ENCODE assay signal across 8 mouse cellular contexts in genomic region chr11:68973250-68974058, GRCm38 (mm10). TPM values are rescaled to one million over a fixed set of nuclear protein-coding genes. Genes with fewer than 3 reads are reported as not detected.
DNase-seq lines count a peak whose midpoint lies in the region; ATAC-seq lines count a peak whose summit lies in the region.
"Not testable (repeated sequence)": the region's sequence is repeated elsewhere in the genome, so short reads cannot be mapped to it uniquely, and the experiment has no call there.

No protein-coding gene starts in this region.

- H3K27ac ChIP-seq in intestine, embryonic 15.5 days = not testable (repeated sequence)

- not testable (repeated sequence) for H3K9me3 ChIP-seq in intestine, embryonic 15.5 days

- peak overlapping the region; percentile 39 for H3K4me3 ChIP-seq in intestine, embryonic 15.5 days (replicated peaks)

- peak; percentile 93 for ATAC-seq in intestine, embryonic 15.5 days

- peak; percentile 95 for DNase-seq in adrenal gland, adult 2 months
- peak; percentile 77 for DNase-seq in embryo, embryonic 11.5 days (ENCODE audit: low read depth, low spot score)
- DNase-seq in gastrocnemius, postnatal 36 days = peak; percentile 80 to 84
- peak; percentile 71 to 82 for DNase-seq in left cerebral cortex, postnatal 25 days (ENCODE audit: low spot score in 2 of 2)
- DNase-seq in mesoderm, embryonic 11.5 days (ENCODE audit: low read depth, low spot score) = peak; percentile 88
- DNase-seq in right cerebral cortex, postnatal 25 days = peak; percentile 79
- peak; percentile 77 to 87 for DNase-seq in urinary bladder, postnatal 4 days (ENCODE audit: low spot score in 2 of 2)

- H3K4me2 ChIP-seq in intestine, embryonic 15.5 days (replicated peaks) = peak overlapping the region; percentile 68

- H3K27me3 ChIP-seq in intestine, embryonic 15.5 days (replicated peaks) = not testable (repeated sequence)

- peak overlapping the region; percentile 21; the same call in 1 of the 2 replicates for H3K9ac ChIP-seq in intestine, embryonic 15.5 days

- WGBS in intestine, embryonic 15.5 days = under 1% methylated on average over 38 of the region's 38 CpGs

- H3K4me1 ChIP-seq in intestine, embryonic 15.5 days (replicated peaks) = peaks cover 14% of the 10 kb centered on the region

- intact Hi-C loops in gastrocnemius, postnatal 36 days (cut with DNase I); left cerebral cortex, postnatal 25 days (cut with DNase I): not testable (repeated sequence)

- H3K36me3 ChIP-seq in intestine, embryonic 15.5 days = not testable (repeated sequence)

RNA-seq across cellular contexts. Expression of gene Rangrf, which starts 1.5 kb away (rescaled TPM):
- total RNA-seq in adrenal gland, adult 2 months (2021) = 10 to 100 TPM; 13.5 to 31.2 TPM
- polyA plus RNA-seq in adrenal gland, adult 2 months (2012; rRNA removed) = 16.9 and 17.8 TPM in 2 replicates
- 10 to 100 TPM; 58.7 to 65.4 TPM for total RNA-seq in gastrocnemius, postnatal 36 days (2021)
- polyA plus RNA-seq in intestine, embryonic 15.5 days (2015; fragmentation: Nextera tagmentation; extraction: Ambion mirVana) = 61.4 and 62.2 TPM in 2 replicates
- 10 to 100 TPM; 14.1 to 16.7 TPM for total RNA-seq in left cerebral cortex, postnatal 25 days (2021)

RNA-seq across cellular contexts. Expression of gene Slc25a35, which starts 5.5 kb away (rescaled TPM):
- total RNA-seq in adrenal gland, adult 2 months (2021) = 10 to 100 TPM; 40.4 to 45.9 TPM
- polyA plus RNA-seq in adrenal gland, adult 2 months (2012; rRNA removed) = 61.3 and 78.3 TPM in 2 replicates
- 1 to 10 TPM; 3.4 to 3.5 TPM for total RNA-seq in gastrocnemius, postnatal 36 days (2021)
- polyA plus RNA-seq in intestine, embryonic 15.5 days (2015; fragmentation: Nextera tagmentation; extraction: Ambion mirVana) = 2.7 and 2.8 TPM in 2 replicates
- total RNA-seq in left cerebral cortex, postnatal 25 days (2021) = 1 to 10 TPM; 5.4 to 5.9 TPM

RNA-seq across cellular contexts. Expression of gene Arhgef15, which starts 16.2 kb away (rescaled TPM):
- 10 to 100 TPM; 15.2 to 21.6 TPM for total RNA-seq in adrenal gland, adult 2 months (2021)
- polyA plus RNA-seq in adrenal gland, adult 2 months (2012; rRNA removed) = 133 and 183 TPM in 2 replicates
- 1 to 10 TPM; 6.9 to 7.8 TPM for total RNA-seq in gastrocnemius, postnatal 36 days (2021)
- polyA plus RNA-seq in intestine, embryonic 15.5 days (2015; fragmentation: Nextera tagmentation; extraction: Ambion mirVana) = 8.1 and 8.6 TPM in 2 replicates
- total RNA-seq in left cerebral cortex, postnatal 25 days (2021) = 10 to 100 TPM; 20.7 to 20.9 TPM

RNA-seq across cellular contexts. Expression of gene Pfas, which starts 34.8 kb away (rescaled TPM):
- total RNA-seq in adrenal gland, adult 2 months (2021) = 10 to 100 TPM; 23.7 to 28.6 TPM
- polyA plus RNA-seq in adrenal gland, adult 2 months (2012; rRNA removed) = 14.5 and 16.7 TPM in 2 replicates
- 1 to 10 TPM; 5.1 to 6.6 TPM for total RNA-seq in gastrocnemius, postnatal 36 days (2021)
- 29.7 and 32.1 TPM in 2 replicates for polyA plus RNA-seq in intestine, embryonic 15.5 days (2015; fragmentation: Nextera tagmentation; extraction: Ambion mirVana)
- total RNA-seq in left cerebral cortex, postnatal 25 days (2021) = 10 to 100 TPM; 17.3 to 18.9 TPM

RNA-seq across cellular contexts. Expression of gene Ctc1, which starts 42.3 kb away (rescaled TPM):
- total RNA-seq in adrenal gland, adult 2 months (2021) = 10 to 100 TPM; 21.8 to 26.6 TPM
- polyA plus RNA-seq in adrenal gland, adult 2 months (2012; rRNA removed) = 37.8 and 39.7 TPM in 2 replicates
- total RNA-seq in gastrocnemius, postnatal 36 days (2021) = 10 to 100 TPM in 1 of 2 experiments, 1 to 10 TPM in 1; 9.6 to 10.9 TPM
- 35.1 and 38.6 TPM in 2 replicates for polyA plus RNA-seq in intestine, embryonic 15.5 days (2015; fragmentation: Nextera tagmentation; extraction: Ambion mirVana)
- total RNA-seq in left cerebral cortex, postnatal 25 days (2021) = 10 to 100 TPM; 35.1 to 35.8 TPM

Comparison
In these comparisons a context has a peak if more than half of its experiments do, and no peak if none do; other contexts are left out.
1. RNA of gene Slc25a35, which starts 5.5 kb away (total RNA-seq): 40.4 to 45.9 TPM in adrenal gland, adult 2 months; 5.4 to 5.9 TPM in left cerebral cortex, postnatal 25 days and 3.4 to 3.5 TPM in gastrocnemius, postnatal 36 days; every median in the first group is over 4 times any median in the second.
2. Peak in every context shown above with its lines, with median percentiles within 50 percentile points of each other: DNase-seq.